Mouse (Mus musculus) embryonic facial prominence, embryonic 15.5 days (tissue): ENCODE data around the gene Itgav. TPM values are rescaled to one million over a fixed set of nuclear protein-coding genes. Genes with fewer than 3 reads are reported as not detected.

Experiments used
- ATAC-seq: fragments of 200-750 bp; cut with Nextera tagmentation; 2 replicates; pipeline ENCODE4 v1.8.0; 2017; ENCODE audit warnings: low read depth, moderate TSS enrichment; ENCODE audit not compliant: insufficient number of reproducible peaks, low FRiP score, low TSS enrichment
- H3K27ac ChIP-seq: fragments of 300-500 bp; sonication (generic); replicated peaks from 2 replicates; pipeline ENCODE4 v1.5.1; 2015; ENCODE audit warnings: mild to moderate bottlenecking, inconsistent platforms
- H3K27me3 ChIP-seq: fragments of 300-500 bp; sonication (generic); 2 replicates; pipeline ENCODE4 v1.6.1; 2015; ENCODE audit warnings: inconsistent platforms
- H3K36me3 ChIP-seq: fragments of 300-500 bp; sonication (generic); 2 replicates; pipeline ENCODE4 v1.6.1; 2015; ENCODE audit warnings: mild to moderate bottlenecking, inconsistent platforms
- H3K4me1 ChIP-seq: fragments of 300-500 bp; sonication (generic); 2 replicates; pipeline ENCODE4 v1.6.1; 2015; ENCODE audit warnings: inconsistent platforms
- H3K4me2 ChIP-seq: fragments of 300-500 bp; sonication (generic); replicated peaks from 2 replicates; pipeline ENCODE4 v1.6.1; 2015; ENCODE audit warnings: mild to moderate bottlenecking, inconsistent platforms
- H3K4me3 ChIP-seq: fragments of 300-500 bp; sonication (generic); replicated peaks from 2 replicates; pipeline ENCODE4 v1.5.1; 2015; ENCODE audit warnings: mild to moderate bottlenecking, inconsistent platforms
- H3K9ac ChIP-seq: fragments of 300-500 bp; sonication (generic); 2 replicates; pipeline ENCODE4 v1.6.1; 2015; ENCODE audit warnings: inconsistent platforms
- H3K9me3 ChIP-seq: fragments of 300-500 bp; sonication (generic); replicated peaks from 2 replicates; pipeline ENCODE4 v1.6.1; 2016; ENCODE audit warnings: inconsistent platforms
- WGBS: fragments of 180-500 bp; shearing (Covaris S2); methylation state at CpG from one replicate; pipeline ENCODE4 v1.1.7; 2015; 5-methylcytosine and 5-hydroxymethylcytosine counted together
- polyA plus RNA-seq: library from polyadenylated mRNA; unstranded; fragments of >200 nt; fragmentation: Nextera tagmentation; extraction: Ambion mirVana; gene quantifications from 2 replicates; pipeline ENCODE4 v1.2.1, GENCODE M21; 2015

The Itgav gene
- polyA plus RNA-seq, 1 experiment from 2014 or later, result 68.8 TPM

- 69% methylated on average over 13 of the region's 13 CpGs for WGBS
- H3K9me3 ChIP-seq, result no peaks in the 10 kb centered on the region
- H3K4me2 ChIP-seq, result no peak overlapping the region
- no peaks in the 10 kb centered on the region for H3K27me3 ChIP-seq
- ATAC-seq, result no peak
- H3K4me3 ChIP-seq, result no peak overlapping the region
- H3K36me3 ChIP-seq, result peaks cover 20% of the 10 kb centered on the region
- H3K9ac ChIP-seq, result no peak overlapping the region
- peaks cover 13% of the 10 kb centered on the region; the same call in 1 of the 2 replicates for H3K4me1 ChIP-seq
- no peak overlapping the region for H3K27ac ChIP-seq
Observed at GRCm38 (mm10) chr2:83733981-83734393, 9.8 kb downstream of the Itgav start.

DNA sequence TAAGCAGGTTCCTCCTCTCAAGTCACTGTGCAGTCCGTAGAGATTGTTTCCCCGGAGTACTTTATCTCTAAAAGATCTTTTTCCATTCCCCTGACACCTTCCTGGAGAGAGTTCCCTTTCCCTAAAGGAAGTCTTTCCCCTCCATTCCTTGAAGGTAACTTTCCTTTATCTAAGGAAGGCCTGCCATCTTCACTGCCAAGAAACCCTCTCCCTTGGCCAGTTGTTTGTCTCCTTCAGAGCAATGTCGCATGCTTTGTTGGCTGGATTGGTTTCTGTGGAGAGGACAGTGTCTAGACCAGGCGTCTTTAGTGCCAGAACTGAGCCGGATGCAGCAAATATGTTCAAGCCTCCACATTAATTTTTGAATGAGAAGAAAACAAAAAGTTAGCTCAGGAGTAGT is 11.1 kb downstream of the Itgav start:
- Histone ChIP-seq H3K4me2 (no peak overlapping the region), H3K9me3 (no peaks in the 10 kb centered on the region), H3K9ac (no peak overlapping the region), H3K4me1 (peaks cover 16% of the 10 kb centered on the region), H3K4me3 (no peak overlapping the region), H3K27me3 (no peaks in the 10 kb centered on the region), H3K27ac (no peak overlapping the region), H3K36me3 (peaks cover 20% of the 10 kb centered on the region)
- no peak for ATAC-seq
- 77% methylated on average over 5 of the region's 5 CpGs for WGBS

GRCm38 (mm10) chr2:83736836-83737235 is 12.6 kb downstream of the Itgav start:
- no peak overlapping the region for H3K27ac ChIP-seq
- peaks cover 22% of the 10 kb centered on the region for H3K4me1 ChIP-seq
- H3K9ac ChIP-seq, result no peak overlapping the region
- no peak overlapping the region for H3K4me3 ChIP-seq
- 90% methylated on average over 5 of the region's 5 CpGs for WGBS
- ATAC-seq, result no peak
- no peak overlapping the region for H3K4me2 ChIP-seq
- no peaks in the 10 kb centered on the region for H3K27me3 ChIP-seq
- peaks cover 20% of the 10 kb centered on the region for H3K36me3 ChIP-seq
- H3K9me3 ChIP-seq, result no peaks in the 10 kb centered on the region

GRCm38 (mm10) chr2:83738586-83739251 is 14.5 kb downstream of the Itgav start:
- H3K9ac ChIP-seq, result no peak overlapping the region
- no peak for ATAC-seq
- 78% methylated on average over 14 of the region's 14 CpGs for WGBS
- H3K27me3 ChIP-seq, result no peaks in the 10 kb centered on the region
- no peak overlapping the region for H3K4me2 ChIP-seq
- no peak overlapping the region for H3K4me3 ChIP-seq
- H3K4me1 ChIP-seq, result peaks cover 22% of the 10 kb centered on the region
- no peaks in the 10 kb centered on the region for H3K9me3 ChIP-seq
- H3K36me3 ChIP-seq, result peaks cover 20% of the 10 kb centered on the region
- H3K27ac ChIP-seq, result no peak overlapping the region

DNA sequence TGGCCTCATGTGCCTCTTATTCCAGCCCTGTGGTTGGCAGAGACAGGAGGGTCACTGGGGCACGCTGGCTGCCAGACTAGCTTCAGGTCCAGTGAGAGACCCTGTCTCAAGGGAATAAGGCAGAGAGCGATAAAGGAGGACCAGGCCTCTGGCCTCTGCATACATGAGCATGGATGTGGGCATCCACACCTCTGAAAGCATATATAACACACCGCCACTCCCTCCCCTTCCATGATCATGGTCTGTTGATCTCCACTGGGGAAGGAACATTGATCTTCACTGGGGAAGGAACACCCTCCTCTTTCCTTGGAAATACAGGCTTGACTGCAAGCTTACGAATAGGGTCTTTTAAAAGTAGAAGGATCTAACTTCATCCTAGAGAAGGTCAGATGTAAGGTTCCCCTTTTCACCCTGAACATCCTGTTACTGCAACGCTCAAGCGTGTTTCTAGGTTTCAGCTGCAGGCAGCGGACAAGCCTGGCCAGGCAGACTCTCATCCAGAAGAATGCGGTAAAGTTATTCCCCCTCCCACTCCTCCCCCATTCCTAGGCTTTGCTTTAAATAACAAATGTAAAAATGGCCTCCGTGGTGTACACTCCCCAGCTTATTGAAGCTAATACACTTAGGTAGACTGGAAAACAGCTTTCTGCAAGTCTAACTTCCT is 15.4 kb downstream of the Itgav start:
- H3K9me3 ChIP-seq, result no peaks in the 10 kb centered on the region
- 43% methylated on average over 9 of the region's 9 CpGs for WGBS
- H3K36me3 ChIP-seq, result peaks cover 20% of the 10 kb centered on the region
- ATAC-seq, result no peak
- H3K27me3 ChIP-seq, result no peaks in the 10 kb centered on the region
- no peak overlapping the region for H3K4me2 ChIP-seq
- H3K4me3 ChIP-seq, result no peak overlapping the region
- no peak overlapping the region for H3K9ac ChIP-seq
- H3K27ac ChIP-seq, result peak overlapping the region; percentile 13; the same call in 1 of the 2 replicates
- H3K4me1 ChIP-seq, result peaks cover 18% of the 10 kb centered on the region

GRCm38 (mm10) chr2:83740601-83741031 is 16.4 kb downstream of the Itgav start:
- Histone ChIP-seq H3K9ac (no peak overlapping the region; the same call in 1 of the 2 replicates), H3K9me3 (no peaks in the 10 kb centered on the region), H3K36me3 (peaks cover 25% of the 10 kb centered on the region), H3K4me2 (no peak overlapping the region), H3K27ac (no peak overlapping the region), H3K27me3 (no peaks in the 10 kb centered on the region), H3K4me3 (no peak overlapping the region), H3K4me1 (peaks cover 22% of the 10 kb centered on the region)
- 23% methylated on average over 5 of the region's 5 CpGs for WGBS
- ATAC-seq, result no peak

DNA sequence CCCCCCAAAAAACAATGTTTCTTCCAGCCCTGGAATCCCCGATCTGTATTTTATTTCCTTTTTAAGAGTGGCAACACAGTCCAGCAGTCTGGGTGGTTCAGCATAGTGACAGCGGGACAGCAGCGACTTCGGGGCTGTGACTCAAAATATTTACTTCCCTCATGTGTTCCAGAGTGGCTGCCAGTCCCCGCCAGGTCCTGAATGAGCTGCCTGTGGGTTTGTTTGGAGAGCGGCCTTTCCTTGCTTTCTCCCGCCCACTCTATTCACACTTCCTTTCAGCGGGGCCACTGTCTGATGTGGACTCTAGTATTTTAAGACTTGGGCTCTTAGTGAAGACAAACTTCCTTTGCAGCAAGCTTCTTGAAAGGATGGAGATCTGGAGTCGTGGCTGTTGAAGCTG is 18.0 kb downstream of the Itgav start:
- peak overlapping the region; percentile 11; the same call in 1 of the 2 replicates for H3K27ac ChIP-seq
- ATAC-seq, result no peak
- H3K9me3 ChIP-seq, result no peaks in the 10 kb centered on the region
- H3K4me3 ChIP-seq, result no peak overlapping the region
- no peak overlapping the region for H3K9ac ChIP-seq
- H3K4me1 ChIP-seq, result peaks cover 22% of the 10 kb centered on the region
- no peaks in the 10 kb centered on the region for H3K27me3 ChIP-seq
- H3K4me2 ChIP-seq, result no peak overlapping the region
- 44% methylated on average over 9 of the region's 9 CpGs for WGBS
- peaks cover 17% of the 10 kb centered on the region for H3K36me3 ChIP-seq

GRCm38 (mm10) chr2:83742836-83743235 is 18.6 kb downstream of the Itgav start:
- Histone ChIP-seq H3K4me2 (no peak overlapping the region), H3K4me1 (peaks cover 22% of the 10 kb centered on the region), H3K4me3 (no peak overlapping the region), H3K27ac (peak overlapping the region; percentile 11; the same call in 1 of the 2 replicates), H3K27me3 (no peaks in the 10 kb centered on the region), H3K9me3 (no peaks in the 10 kb centered on the region), H3K9ac (no peak overlapping the region), H3K36me3 (peaks cover 14% of the 10 kb centered on the region)
- 86% methylated on average over 2 of the region's 2 CpGs for WGBS
- no peak for ATAC-seq

GRCm38 (mm10) chr2:83744276-83744952 is 20.2 kb downstream of the Itgav start:
- peak; percentile 34; the same call in 1 of the 2 replicates for ATAC-seq
- Histone ChIP-seq H3K27me3 (no peaks in the 10 kb centered on the region), H3K27ac (no peak overlapping the region), H3K9me3 (no peaks in the 10 kb centered on the region), H3K4me2 (no peak overlapping the region), H3K4me1 (peaks cover 14% of the 10 kb centered on the region), H3K4me3 (no peak overlapping the region), H3K9ac (no peak overlapping the region), H3K36me3 (peaks cover 17% of the 10 kb centered on the region)
- WGBS, result 72% methylated on average over 9 of the region's 9 CpGs

GRCm38 (mm10) chr2:83745257-83745656 is 21.1 kb downstream of the Itgav start:
- WGBS, result 56% methylated on average over 6 of the region's 6 CpGs
- Histone ChIP-seq H3K27me3 (no peaks in the 10 kb centered on the region), H3K36me3 (peaks cover 17% of the 10 kb centered on the region), H3K4me1 (peaks cover 12% of the 10 kb centered on the region), H3K4me3 (no peak overlapping the region), H3K27ac (no peak overlapping the region), H3K9ac (no peak overlapping the region), H3K4me2 (no peak overlapping the region), H3K9me3 (no peaks in the 10 kb centered on the region)
- ATAC-seq, result no peak

DNA sequence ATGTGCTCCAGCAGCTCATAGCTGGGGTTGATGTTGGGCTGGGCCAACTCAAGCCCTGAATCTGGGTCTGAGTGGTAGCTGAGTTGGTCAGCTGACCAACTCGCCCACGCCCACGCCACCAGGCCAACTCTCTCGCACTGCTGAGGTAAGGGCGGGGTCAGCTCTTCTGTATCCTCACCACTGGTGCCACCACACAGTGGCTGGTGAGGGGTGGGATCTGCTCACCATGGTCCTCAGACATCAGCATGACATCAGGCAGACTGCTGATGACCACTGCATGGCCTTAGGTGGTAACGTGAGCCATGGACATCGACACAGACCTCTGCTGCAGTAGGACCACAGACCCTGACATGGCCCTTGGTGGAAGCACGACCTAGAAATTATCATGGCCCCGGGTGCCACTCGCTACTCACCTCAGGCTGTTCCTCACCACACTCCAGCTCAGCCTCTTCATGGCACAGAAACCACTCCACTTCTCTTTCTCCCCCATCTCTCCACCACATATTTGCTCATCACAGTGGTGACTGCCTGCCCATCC is 24.5 kb downstream of the Itgav start:
- peaks cover 7% of the 10 kb centered on the region for H3K4me1 ChIP-seq
- H3K4me3 ChIP-seq, result no peak overlapping the region
- H3K4me2 ChIP-seq, result no peak overlapping the region
- no peak overlapping the region for H3K9ac ChIP-seq
- 95% methylated on average over 10 of the region's 10 CpGs for WGBS
- ATAC-seq, result no peak
- no peaks in the 10 kb centered on the region for H3K27me3 ChIP-seq
- H3K9me3 ChIP-seq, result no peaks in the 10 kb centered on the region
- peaks cover 17% of the 10 kb centered on the region for H3K36me3 ChIP-seq
- H3K27ac ChIP-seq, result no peak overlapping the region
